Mouse (Mus musculus) adrenal gland, postnatal 25 days (tissue): ENCODE measurements around the gene Mfsd4b4. TPM values are rescaled to one million over a fixed set of nuclear protein-coding genes. Genes with fewer than 3 reads are reported as not detected.
"Not testable (repeated sequence)": the region's sequence is repeated elsewhere in the genome, so short reads cannot be mapped to it uniquely, and the experiment has no call there.

ENCODE experiments used
- DNase-seq: peaks from one replicate; pipeline ENCODE4 v3.0.0; 2021; ENCODE audit warnings: mixed read lengths
- long read RNA-seq: library from polyadenylated mRNA; stranded (forward); transcript quantifications from one replicate; pipeline ENCODE4 v2.0.0, GENCODE M21; 2021
- total RNA-seq: library from RNA; stranded (reverse); gene quantifications from 2 replicates; pipeline ENCODE4 v1.2.3, GENCODE M21; 2021

The Mfsd4b4 gene
- total RNA-seq = 11.3 and 16.2 TPM in 2 replicates
- long read RNA-seq, transcript Mfsd4b4-202 (4 exons, 3,523 nt) = major isoform, 12 of 19 reads
- long read RNA-seq, partial matches to known transcripts = 3 of 19 reads
- long read RNA-seq, other reads (novel, unspliced or antisense) = 4 of 19 reads

DNA sequence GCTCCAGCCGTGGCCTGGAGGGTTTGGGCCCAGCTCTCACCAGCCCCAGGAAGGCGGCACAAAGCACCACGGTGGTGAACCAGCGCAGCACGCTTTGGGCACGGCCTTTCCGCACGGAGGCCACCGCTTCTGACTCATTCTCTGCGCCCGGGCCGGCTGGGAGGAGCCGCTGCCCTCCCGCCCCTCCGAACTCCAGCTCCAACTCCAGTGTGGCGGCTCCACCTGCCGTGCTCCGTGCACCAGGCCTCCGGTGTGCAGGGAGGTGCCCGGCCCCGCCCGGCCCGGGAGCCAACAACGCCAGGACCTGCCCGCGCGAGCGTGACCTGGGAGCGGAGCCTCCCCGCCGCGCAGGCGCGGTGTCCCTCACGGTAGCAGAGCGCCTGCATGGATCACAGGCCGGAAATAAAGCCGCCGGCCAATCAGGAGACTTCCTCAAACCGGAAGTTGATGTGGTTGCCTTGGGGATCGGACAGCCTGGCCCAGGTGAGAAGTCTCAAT, at the start of gene Mfsd4b4:
Gene Mfsd4b4, minus strand, starts transcription at position 365 of the 498 bp plus-strand sequence.
- DNase-seq = peak; percentile 89

GRCm38 (mm10) chr10:39947195-39947594, 48.2 kb upstream of the Mfsd4b4 start:
- not testable (repeated sequence) for DNase-seq

- no peak for DNase-seq
These were observed 37.5 kb upstream of the Mfsd4b4 start for GRCm38 (mm10) chr10:39936553-39936952.

DNA sequence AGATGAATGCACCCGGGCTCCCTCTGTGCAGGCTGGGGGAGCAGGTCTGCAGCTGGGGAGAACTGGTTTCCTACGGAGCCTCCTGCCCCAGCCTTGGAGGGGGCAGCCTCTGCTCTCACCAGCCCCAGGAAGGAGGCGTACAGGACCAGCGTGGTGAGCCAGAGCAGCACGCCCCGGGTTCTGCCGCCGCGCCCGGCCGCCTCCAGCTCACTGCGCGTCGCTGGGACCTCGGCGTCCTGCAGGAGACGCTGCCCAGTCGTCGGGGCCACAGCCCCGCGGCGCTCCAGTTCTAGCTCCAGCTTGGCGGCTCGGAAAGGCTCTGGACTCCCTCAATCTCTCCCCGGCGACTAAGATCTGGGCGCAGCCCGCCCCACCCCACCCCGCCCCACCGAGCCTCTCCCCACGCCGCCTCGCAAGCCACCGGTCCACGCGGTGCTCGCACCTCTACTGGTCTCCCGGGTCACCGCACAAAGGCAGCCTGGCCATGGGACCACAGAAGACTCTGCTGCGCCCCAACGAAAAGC, 27.6 kb upstream of the Mfsd4b4 start, which contains the start of gene Mfsd4b2:
Gene Mfsd4b2, minus strand, starts transcription at position 308 of the 524 bp plus-strand sequence.
- DNase-seq = peak; percentile 40

DNA sequence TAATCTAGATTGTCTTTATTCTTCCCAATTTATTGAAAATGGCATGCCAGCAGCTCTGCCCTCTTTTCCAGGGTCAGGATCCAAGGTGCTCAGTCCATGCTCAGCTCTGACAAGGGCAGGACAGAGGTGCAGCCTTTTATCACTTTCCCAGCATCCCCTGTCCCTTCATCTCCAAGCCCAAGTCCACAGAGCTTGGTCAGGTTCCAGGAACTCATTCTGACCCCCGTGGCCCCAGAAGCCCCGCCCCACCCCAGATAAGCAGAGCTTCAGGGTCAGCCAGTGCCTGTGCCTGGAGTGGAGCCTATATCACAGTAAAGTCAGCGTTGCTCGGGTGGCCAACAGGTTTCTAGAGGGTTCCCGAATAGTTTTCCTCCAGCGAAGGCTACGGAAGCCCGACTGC, 25.5 kb upstream of the Mfsd4b4 start:
- not testable (repeated sequence) for DNase-seq

- no peak for DNase-seq
These were observed 13.6 kb upstream of the Mfsd4b4 start for GRCm38 (mm10) chr10:39912616-39913015.

GRCm38 (mm10) chr10:39908768-39909441, 9.9 kb upstream of the Mfsd4b4 start:
- DNase-seq = no peak

DNA sequence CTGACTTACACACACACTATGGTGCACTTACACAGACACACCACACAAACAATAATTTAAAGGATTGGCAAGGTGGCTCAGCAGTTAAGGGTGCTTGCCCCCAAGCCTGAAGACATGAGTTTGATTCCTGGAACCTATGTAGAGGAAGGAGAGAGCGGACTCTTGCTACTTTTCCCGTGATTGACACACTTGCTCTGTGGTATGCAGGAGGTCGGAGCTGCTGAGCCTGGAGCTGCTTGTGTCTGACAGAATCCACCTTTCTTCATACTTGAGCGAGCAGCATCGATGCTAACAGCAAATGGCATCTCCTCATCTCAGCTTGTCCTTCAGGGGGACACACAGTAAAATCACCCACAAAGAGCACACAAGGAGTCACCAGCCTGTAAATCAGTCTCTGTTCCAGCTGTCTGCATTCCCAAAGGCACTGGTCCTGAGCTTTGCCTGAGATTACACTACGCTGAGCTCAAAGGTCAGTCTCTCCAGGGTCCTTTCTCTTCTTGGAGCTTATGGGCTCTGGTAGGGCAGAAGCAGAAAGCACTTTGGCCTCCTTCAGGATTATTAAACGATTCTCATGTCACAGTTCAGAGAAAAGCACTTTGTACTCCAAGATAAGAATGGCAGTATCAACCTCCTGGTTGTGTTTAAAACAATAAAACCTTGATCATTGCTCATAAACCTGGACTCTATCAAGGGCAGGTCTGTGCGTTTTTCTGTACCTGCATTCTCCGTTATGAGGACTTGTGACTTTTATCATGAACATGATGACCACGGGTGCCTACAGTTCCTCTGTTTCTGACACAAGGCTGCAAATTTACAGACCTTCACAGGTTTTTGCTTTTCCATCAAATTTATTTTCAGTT, 8.0 kb upstream of the Mfsd4b4 start:
- no peak for DNase-seq

DNA sequence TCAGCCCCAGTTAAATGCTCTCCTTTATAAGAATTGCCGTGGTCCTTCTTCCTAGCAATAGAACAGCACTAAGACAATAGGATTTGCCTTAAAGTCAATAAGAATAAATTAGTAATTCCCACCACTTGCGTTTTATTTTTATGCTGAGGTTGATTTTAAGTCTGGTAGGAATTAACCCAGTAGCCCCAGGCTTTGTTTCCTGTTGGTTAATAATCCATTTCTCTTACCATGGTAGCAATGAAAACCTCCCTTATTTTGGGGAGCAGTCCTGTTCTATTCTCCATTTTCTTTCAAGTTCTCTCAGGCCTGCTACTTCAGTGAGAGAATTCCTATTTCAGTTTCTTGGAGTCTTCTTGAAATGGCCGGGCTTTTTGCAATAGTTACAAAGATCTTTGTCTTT, 5.2 kb upstream of the Mfsd4b4 start:
- no peak for DNase-seq

- no peak for DNase-seq
These were observed 2.5 kb downstream of the Mfsd4b4 start for GRCm38 (mm10) chr10:39896503-39896902.

- peak; percentile 29 for DNase-seq
These were observed 5.0 kb downstream of the Mfsd4b4 start for GRCm38 (mm10) chr10:39893702-39894697.

DNA sequence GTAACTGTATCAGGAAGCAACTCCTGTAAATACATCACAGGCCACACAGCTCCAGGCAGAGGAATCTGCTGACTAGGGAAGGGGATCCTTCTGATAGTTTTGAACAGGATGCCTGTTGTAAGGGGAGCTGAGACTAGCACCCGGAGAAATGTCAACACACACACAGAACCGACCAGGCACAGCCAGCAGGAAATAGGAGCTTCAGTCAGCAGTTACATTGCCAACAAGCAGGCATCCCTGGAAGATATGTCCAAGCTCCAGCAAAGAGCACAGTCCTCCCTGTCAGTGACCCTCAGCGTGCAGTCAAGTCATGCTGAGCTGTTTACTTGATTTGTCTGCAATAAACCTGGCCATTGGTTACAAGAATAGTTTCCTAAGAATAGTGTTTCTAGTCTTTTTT, 10.4 kb downstream of the Mfsd4b4 start:
- DNase-seq = no peak

- DNase-seq = no peak
These were observed 33.5 kb downstream of the Mfsd4b4 start for GRCm38 (mm10) chr10:39865509-39865908.

DNA sequence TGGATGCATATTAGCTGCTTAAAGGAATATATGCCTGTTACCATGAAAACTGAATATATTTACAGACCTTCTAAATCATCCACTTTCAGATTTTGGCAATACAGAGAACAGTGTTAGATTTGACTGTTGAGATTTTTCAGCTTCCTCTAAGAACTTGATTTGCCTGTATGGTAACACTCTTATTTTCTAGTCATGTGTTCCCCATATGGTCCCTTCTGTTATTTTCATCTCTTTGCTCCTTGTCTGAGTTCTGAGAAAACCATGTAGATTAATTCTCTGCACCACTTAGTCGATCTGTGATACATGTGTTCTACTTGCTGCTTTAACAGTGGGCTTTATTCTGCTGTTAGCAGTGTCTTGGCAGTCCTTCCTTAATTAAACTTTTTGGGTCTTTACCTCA, 56.4 kb downstream of the Mfsd4b4 start:
- DNase-seq = no peak

Other genes with a start within 250 kb of the Mfsd4b4 start
- gene Rev3l, start 167.1 kb downstream of the Mfsd4b4 start, total RNA-seq = 27.6 and 31.1 TPM in 2 replicates
- gene Mfsd4b2, start 27.7 kb upstream of the Mfsd4b4 start, total RNA-seq = 0.43 TPM in 2 replicates
- 7.6 and 8.1 TPM in 2 replicates for gene Mfsd4b3, start 60.9 kb upstream of the Mfsd4b4 start, total RNA-seq
- gene Mfsd4b5, start 87.4 kb upstream of the Mfsd4b4 start, total RNA-seq = 0.81 and 1.0 TPM in 2 replicates
- gene Mfsd4b1, start 126.0 kb upstream of the Mfsd4b4 start, total RNA-seq = 2.8 TPM in 2 replicates
- gene Slc16a10, start 243.0 kb upstream of the Mfsd4b4 start, total RNA-seq = 23.2 and 25.2 TPM in 2 replicates